ENCODE assay signal across 10 mouse cellular contexts in the genomic region with DNA sequence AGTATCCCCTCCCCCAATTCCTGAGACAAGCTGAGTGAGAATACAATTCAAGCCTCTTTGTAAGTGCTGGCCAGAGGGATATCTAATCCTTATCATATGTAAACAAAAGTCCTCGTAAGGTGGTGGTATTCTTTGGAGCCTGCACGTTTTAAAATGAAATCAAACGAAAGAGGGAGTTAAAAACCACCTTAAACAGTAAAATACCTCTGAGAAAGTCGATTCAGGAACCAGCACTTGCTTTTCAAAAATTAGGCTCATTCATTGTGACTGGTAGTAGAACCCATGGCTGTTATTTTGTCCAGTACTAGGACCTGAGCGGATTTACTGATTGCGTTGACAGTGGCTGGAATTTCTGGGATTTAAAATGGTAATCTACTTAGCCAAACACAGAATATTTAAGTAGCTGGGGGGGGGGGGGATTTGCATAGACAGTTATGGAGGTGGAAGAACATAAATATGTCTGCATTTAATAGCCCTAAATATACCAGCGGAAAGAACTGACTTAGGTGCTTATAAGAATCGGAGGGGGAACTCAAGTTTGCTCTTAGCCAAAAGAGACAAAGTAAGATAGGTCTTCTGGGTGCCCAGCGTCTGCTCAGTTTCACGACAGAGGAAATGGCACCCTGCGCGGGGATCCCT. TPM values are rescaled to one million over a fixed set of nuclear protein-coding genes. Genes with fewer than 3 reads are reported as not detected.
DNase-seq lines count a peak whose midpoint lies in the region; ATAC-seq and TF ChIP-seq lines count a peak whose summit lies in the region.
"Had no signal": no experiment of that assay in that cellular context is flagged by ENCODE, and none has a peak within 500 bp of the region (broad histone marks: within the 10 kb centered on the region; RNA-seq: fewer than 3 reads in every experiment).

No protein-coding gene starts in this region.

- peak overlapping the region; percentile 15; the same call in 1 of the 2 replicates for H3K4me2 ChIP-seq in midbrain, embryonic 11.5 days
- no peak overlapping the region for H3K4me2 ChIP-seq in midbrain, embryonic 15.5 days

- TF ChIP-seq CTCF in heart, adult 2 months (IDR thresholded peaks at IDR 0.05), result no peak
- no peak for TF ChIP-seq CTCF in small intestine, adult 2 months (IDR thresholded peaks at IDR 0.05; ENCODE audit: extremely low read depth, insufficient read length, insufficient replicate concordance, low read depth, low read length)

- TF ChIP-seq EP300 in heart, adult 2 months (IDR thresholded peaks at IDR 0.05; ENCODE audit: insufficient read depth, low read depth, low read length), result no peak

- H3K4me1 ChIP-seq in heart, adult 2 months (ENCODE audit: control insufficient read depth, insufficient read depth, low read length), result no peaks in the 10 kb centered on the region
- H3K4me1 ChIP-seq in midbrain, embryonic 11.5 days (ENCODE audit: control insufficient read depth, insufficient read depth, low read length), result peaks cover 5% of the 10 kb centered on the region
- peaks cover 5% of the 10 kb centered on the region for H3K4me1 ChIP-seq in midbrain, embryonic 15.5 days
- H3K4me1 ChIP-seq in limb, embryonic 10.5 days, result peaks cover 36% of the 10 kb centered on the region
- H3K4me1 ChIP-seq in small intestine, adult 2 months (ENCODE audit: control insufficient read depth, insufficient read depth, insufficient read length, low read length), result 0 out of 2 replicates have a peak, but pooled peaks cover 2% of the 10 kb centered on the region

- H3K9ac ChIP-seq in heart, adult 2 months (ENCODE audit: low read depth, low read length), result peak overlapping the region; percentile 65
- no peak overlapping the region for H3K9ac ChIP-seq in midbrain, embryonic 11.5 days (ENCODE audit: low read length)
- H3K9ac ChIP-seq in midbrain, embryonic 15.5 days, result no peak overlapping the region

- no peaks in the 10 kb centered on the region for H3K9me3 ChIP-seq in midbrain, embryonic 11.5 days (ENCODE audit: control insufficient read depth, low read length)
- H3K9me3 ChIP-seq in midbrain, embryonic 15.5 days, result no peaks in the 10 kb centered on the region
- H3K9me3 ChIP-seq in limb, embryonic 10.5 days (replicated peaks), result no peaks in the 10 kb centered on the region

- 4% methylated on average over 12 of the region's 12 CpGs for WGBS in heart, adult 2 months
- 0% methylated on average over 12 of the region's 12 CpGs for WGBS in midbrain, embryonic 11.5 days
- 1% methylated on average over 12 of the region's 12 CpGs for WGBS in midbrain, embryonic 15.5 days
- WGBS in limb, embryonic 10.5 days, result 1% methylated on average over 12 of the region's 12 CpGs
- WGBS in small intestine, adult 2 months, result 3% methylated on average over 12 of the region's 12 CpGs

- no peak for TF ChIP-seq POLR2A in heart, adult 2 months (IDR thresholded peaks at IDR 0.05; ENCODE audit: insufficient read depth, low read depth, low read length)
- no peak for TF ChIP-seq POLR2A in small intestine, adult 2 months (IDR thresholded peaks at IDR 0.05; ENCODE audit: low read depth, low read length)

- no peaks in the 10 kb centered on the region for H3K79me2 ChIP-seq in heart, adult 2 months (replicated peaks; ENCODE audit: control insufficient read depth, insufficient read depth, low read length)

- peak overlapping the region; percentile 77 for H3K27ac ChIP-seq in heart, adult 2 months
- H3K27ac ChIP-seq in midbrain, embryonic 11.5 days (ENCODE audit: low read depth, low read length), result no peak overlapping the region
- no peak overlapping the region for H3K27ac ChIP-seq in midbrain, embryonic 15.5 days
- H3K27ac ChIP-seq in limb, embryonic 10.5 days, result 0 out of 2 replicates have a peak overlapping the region, but pooled peaks have one; percentile 34
- peak overlapping the region; percentile 47 for H3K27ac ChIP-seq in small intestine, adult 2 months (ENCODE audit: insufficient read depth, low read depth, low read length)

- DNase-seq in heart, adult 2 months, result no peak
- DNase-seq in heart, adult 9 months (ENCODE audit: low spot score in 2 of 2), result no peak
- peak; percentile 94 for DNase-seq in midbrain, embryonic 11.5 days (ENCODE audit: low spot score, missing footprints)
- DNase-seq in limb, embryonic 10.5 days (ENCODE audit: low spot score), result no peak
- no peak for DNase-seq in gastrocnemius, postnatal 36 days
- DNase-seq in thymus, postnatal 36 days, result no peak
- DNase-seq: cerebellum, adult 18-20 months had no signal

- intact Hi-C loops in heart, adult 2 months (cut with DNase I), result no loop called here
- intact Hi-C loops in gastrocnemius, postnatal 36 days (cut with DNase I), result no loop called here

- peaks cover 12% of the 10 kb centered on the region for H3K27me3 ChIP-seq in heart, adult 2 months (ENCODE audit: control insufficient read depth, insufficient read depth, low read length)
- peaks cover 89% of the 10 kb centered on the region for H3K27me3 ChIP-seq in midbrain, embryonic 11.5 days (ENCODE audit: control insufficient read depth, insufficient read depth, low read length)
- H3K27me3 ChIP-seq in midbrain, embryonic 15.5 days (replicated peaks), result peaks cover 82% of the 10 kb centered on the region
- peaks cover 96% of the 10 kb centered on the region for H3K27me3 ChIP-seq in limb, embryonic 10.5 days (ENCODE audit: low read depth, poor library complexity, severe bottlenecking)
- peaks cover 37% of the 10 kb centered on the region for H3K27me3 ChIP-seq in small intestine, adult 2 months (ENCODE audit: control insufficient read depth, insufficient read depth, low read length)

- H3K4me3 ChIP-seq in heart, adult 2 months, result peak overlapping the region; percentile 51
- no peak overlapping the region for H3K4me3 ChIP-seq in midbrain, embryonic 11.5 days (ENCODE audit: low read depth, low read length)
- H3K4me3 ChIP-seq in midbrain, embryonic 15.5 days, result no peak overlapping the region
- peak overlapping the region; percentile 44 for H3K4me3 ChIP-seq in limb, embryonic 10.5 days
- peak overlapping the region; percentile 51 for H3K4me3 ChIP-seq in small intestine, adult 2 months (ENCODE audit: low read depth, low read length)

- no peak for ATAC-seq in midbrain, embryonic 11.5 days (ENCODE audit: low FRiP score)
- ATAC-seq in midbrain, embryonic 15.5 days (replicated peaks), result no peak

- H3K36me3 ChIP-seq in heart, adult 2 months (ENCODE audit: control insufficient read depth, insufficient read depth, low read length), result no peaks in the 10 kb centered on the region
- no peaks in the 10 kb centered on the region for H3K36me3 ChIP-seq in midbrain, embryonic 11.5 days (ENCODE audit: control insufficient read depth, insufficient read depth, low read length)
- no peaks in the 10 kb centered on the region for H3K36me3 ChIP-seq in midbrain, embryonic 15.5 days (replicated peaks)
- H3K36me3 ChIP-seq in limb, embryonic 10.5 days, result no peaks in the 10 kb centered on the region
- no peaks in the 10 kb centered on the region for H3K36me3 ChIP-seq in small intestine, adult 2 months (ENCODE audit: control insufficient read depth, insufficient read depth, low read length)

RNA-seq across cellular contexts. Expression of a gene that starts 1.3 kb away (rescaled TPM):
- total RNA-seq in heart, adult 2 months (2021), result 1 to 10 TPM; 8.4 to 9.6 TPM
- 29.6 and 32.3 TPM in 2 replicates for polyA plus RNA-seq in heart, adult 2 months (2012; rRNA removed)
- 0.11 TPM in 1 of 2 replicates, not detected in the other for polyA plus RNA-seq in midbrain, embryonic 11.5 days (2014; fragmentation: Nextera tagmentation; extraction: Ambion mirVana)
- 0.31 and 0.36 TPM in 2 replicates for polyA plus RNA-seq in midbrain, embryonic 15.5 days (2015; fragmentation: Nextera tagmentation; extraction: Ambion mirVana)
- 0.71 and 2.7 TPM in 2 replicates for polyA plus RNA-seq in limb, embryonic 10.5 days (2016; fragmentation: Nextera tagmentation; extraction: Ambion mirVana)
- 26.8 and 46.8 TPM in 2 replicates for polyA plus RNA-seq in small intestine, adult 2 months (2012; rRNA removed)
- total RNA-seq in gastrocnemius, postnatal 36 days (2021), result not detected
- polyA plus RNA-seq: C2C12 had no signal

Comparison
In these comparisons a context has a peak if more than half of its experiments do, and no peak if none do; other contexts are left out.
1. H3K27ac ChIP-seq: peak in heart, adult 2 months (single experiment), limb, embryonic 10.5 days (single experiment) and small intestine, adult 2 months (single experiment); none in midbrain, embryonic 11.5 days (single experiment) and midbrain, embryonic 15.5 days (single experiment).
2. H3K4me3 ChIP-seq: peak in heart, adult 2 months (single experiment), limb, embryonic 10.5 days (single experiment) and small intestine, adult 2 months (single experiment); none in midbrain, embryonic 11.5 days (single experiment) and midbrain, embryonic 15.5 days (single experiment).